ENCODE assay signal across 8 mouse cellular contexts in genomic region chr17:34119249-34120179, GRCm38 (mm10). TPM values are rescaled to one million over a fixed set of nuclear protein-coding genes. Genes with fewer than 3 reads are reported as not detected.
DNase-seq lines count a peak whose midpoint lies in the region; ATAC-seq lines count a peak whose summit lies in the region.

H2-DMa (plus strand) TSS chr17:34119541.

- peak; percentile 99 for DNase-seq in ES-CJ7 (ENCODE audit: low read depth, low spot score)
- DNase-seq in cerebellum, adult 11 months = peak; percentile 99
- DNase-seq in forebrain, embryonic 14.5 days (ENCODE audit: low spot score) = peak; percentile 100
- DNase-seq in heart, postnatal 14 days = peak; percentile 99
- DNase-seq in layer of hippocampus, adult 11-12 months (ENCODE audit: low spot score) = peak; percentile 99
- DNase-seq in lung, adult 18-20 months = peak; percentile 99
- peak; percentile 98 for DNase-seq in testis, postnatal 14 days (ENCODE audit: low spot score)

- no peaks in the 10 kb centered on the region for H3K9me3 ChIP-seq in forebrain, embryonic 14.5 days (replicated peaks; ENCODE audit: control insufficient read depth, low read length)
- H3K9me3 ChIP-seq in neural tube, embryonic 15.5 days (replicated peaks) = no peaks in the 10 kb centered on the region

- peak within 1 kb of the TSS; percentile 99 for H3K4me3 ChIP-seq in forebrain, embryonic 14.5 days (ENCODE audit: low read depth, low read length)
- H3K4me3 ChIP-seq in neural tube, embryonic 15.5 days (replicated peaks) = peak within 1 kb of the TSS; percentile 82

- intact Hi-C loops in heart, postnatal 14 days (cut with DNase I) = loop anchor here (5.0 to 10.0 kb wide), 4 partner anchors 87 to 1125 kb away; partner anchors contain the start of genes Agpat1, Ddx39b, Rnf5 and Rxrb

- peak within 1 kb of the TSS; percentile 100 for H3K27ac ChIP-seq in forebrain, embryonic 14.5 days (ENCODE audit: low read depth, low read length)
- H3K27ac ChIP-seq in neural tube, embryonic 15.5 days (replicated peaks) = peak within 1 kb of the TSS; percentile 100

- H3K4me1 ChIP-seq in forebrain, embryonic 14.5 days (ENCODE audit: control insufficient read depth, insufficient read depth, low read length) = peaks cover 20% of the 10 kb centered on the region
- peaks cover 41% of the 10 kb centered on the region for H3K4me1 ChIP-seq in neural tube, embryonic 15.5 days

- WGBS in forebrain, embryonic 14.5 days = under 1% methylated on average over 89 of the region's 96 CpGs
- WGBS in neural tube, embryonic 15.5 days = under 1% methylated on average over 93 of the region's 96 CpGs

- H3K27me3 ChIP-seq in forebrain, embryonic 14.5 days (replicated peaks; ENCODE audit: control insufficient read depth, insufficient read depth, low read length) = no peaks in the 10 kb centered on the region
- no peaks in the 10 kb centered on the region for H3K27me3 ChIP-seq in neural tube, embryonic 15.5 days (replicated peaks)

- peak within 1 kb of the TSS; percentile 98 for H3K9ac ChIP-seq in forebrain, embryonic 14.5 days (ENCODE audit: low read length)
- H3K9ac ChIP-seq in neural tube, embryonic 15.5 days (replicated peaks) = peak within 1 kb of the TSS; percentile 89

- peak within 1 kb of the TSS; percentile 98 for H3K4me2 ChIP-seq in forebrain, embryonic 14.5 days (ENCODE audit: low read length)
- peak within 1 kb of the TSS; percentile 89 for H3K4me2 ChIP-seq in neural tube, embryonic 15.5 days

- H3K36me3 ChIP-seq in forebrain, embryonic 14.5 days (ENCODE audit: control insufficient read depth, insufficient read depth, low read length) = peaks cover 41% of the 10 kb centered on the region
- H3K36me3 ChIP-seq in neural tube, embryonic 15.5 days = peaks cover 26% of the 10 kb centered on the region

- ATAC-seq in forebrain, embryonic 14.5 days = peak; percentile 79
- peak; percentile 81 for ATAC-seq in neural tube, embryonic 15.5 days (ENCODE audit: low FRiP score)

RNA-seq across cellular contexts. Expression of gene H2-DMa, which starts in this region (rescaled TPM):
- 11.0 and 11.6 TPM in 2 replicates for polyA plus RNA-seq in forebrain, embryonic 14.5 days (2014; fragmentation: Nextera tagmentation; extraction: Ambion mirVana)
- 1 to 10 TPM; 3.5 to 4.0 TPM for total RNA-seq in heart, postnatal 14 days (2021)
- 19.8 and 31.3 TPM in 2 replicates for polyA plus RNA-seq in neural tube, embryonic 15.5 days (2015; fragmentation: Nextera tagmentation; extraction: Ambion mirVana)

Comparison
In these comparisons a context has a peak if more than half of its experiments do, and no peak if none do; other contexts are left out.
1. Peak in every context shown above with its lines: DNase-seq, ATAC-seq, H3K4me3 ChIP-seq and H3K27ac ChIP-seq.